Mouse (Mus musculus) ES-Bruce4 (cell line): ENCODE results near the gene Ssbp1. TPM values are rescaled to one million over a fixed set of nuclear protein-coding genes. Genes with fewer than 3 reads are reported as not detected.

ENCODE experiments used
- H3K27ac ChIP-seq: 2 replicates; pipeline ENCODE4 v1.5.1; 2012; ENCODE audit warnings: low read length, inconsistent platforms; ENCODE audit not compliant: insufficient read depth
- H3K27me3 ChIP-seq: 2 replicates; pipeline ENCODE4 v1.6.1; 2012; ENCODE audit warnings: mild to moderate bottlenecking, low read length, inconsistent platforms; ENCODE audit not compliant: control insufficient read depth, poor library complexity, insufficient read depth, severe bottlenecking
- H3K36me3 ChIP-seq: 2 replicates; pipeline ENCODE4 v1.6.1; 2012; ENCODE audit warnings: inconsistent platforms, mild to moderate bottlenecking, low read length, moderate library complexity; ENCODE audit not compliant: control insufficient read depth, poor library complexity, insufficient read depth, severe bottlenecking
- H3K4me1 ChIP-seq: one replicate; pipeline ENCODE4 v1.8.1; 2011; ENCODE audit warnings: low read length; ENCODE audit not compliant: control insufficient read depth, insufficient read depth
- H3K4me3 ChIP-seq: 2 replicates; pipeline ENCODE4 v1.5.1; 2011; ENCODE audit warnings: low read depth, mild to moderate bottlenecking, low read length
- H3K9ac ChIP-seq: 2 replicates; pipeline ENCODE4 v1.6.1; 2012; ENCODE audit warnings: low read depth, mild to moderate bottlenecking, inconsistent platforms; ENCODE audit not compliant: poor library complexity, severe bottlenecking
- H3K9me3 ChIP-seq: replicated peaks from 2 replicates; pipeline ENCODE4 v1.6.1; 2012; ENCODE audit warnings: mild to moderate bottlenecking, low read length, inconsistent platforms; ENCODE audit not compliant: control insufficient read depth, poor library complexity, insufficient read depth, severe bottlenecking
- CTCF ChIP-seq: IDR thresholded peaks from one replicate; pipeline ENCODE4 v1.8.1; 2011; ENCODE audit warnings: low read depth, low read length
- EP300 ChIP-seq: IDR thresholded peaks from 2 replicates; pipeline ENCODE4 v1.6.1; 2011; ENCODE audit warnings: low read depth, low read length; ENCODE audit not compliant: insufficient read depth
- POLR2A ChIP-seq: IDR thresholded peaks from one replicate; pipeline ENCODE4 v1.8.1; 2011; ENCODE audit warnings: low read length; ENCODE audit not compliant: insufficient read depth
- polyA plus RNA-seq: library from polyadenylated mRNA; stranded (reverse); fragments of >200 nt; gene quantifications from 2 replicates; pipeline ENCODE4 v1.2.4, GENCODE M21; 2011; ENCODE audit warnings: low read depth; ENCODE audit not compliant: missing spikeins, insufficient read depth, insufficient read length

Gene Ssbp1
- polyA plus RNA-seq, 1 experiment, result 143 TPM

DNA sequence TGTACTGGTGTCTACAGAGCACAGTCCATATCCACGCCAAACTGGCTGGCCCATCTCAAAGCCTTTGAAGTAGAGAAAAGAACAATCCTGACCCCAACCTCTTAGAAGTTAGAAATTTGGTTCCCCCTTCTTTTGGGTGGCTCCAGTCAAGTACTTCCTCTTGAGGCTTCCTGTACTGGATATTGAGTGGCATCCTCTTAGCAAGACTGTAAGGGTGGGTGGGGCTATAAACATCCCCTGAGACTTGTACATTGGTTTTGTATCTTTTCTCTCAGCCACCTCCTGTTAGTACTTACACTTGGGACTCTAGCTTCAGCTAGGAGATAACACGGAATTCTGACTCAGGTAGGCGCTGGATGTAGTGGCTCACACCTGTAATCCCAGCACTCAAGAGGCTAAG is 40.9 kb upstream of the Ssbp1 start:
- Histone ChIP-seq H3K27ac (no peak overlapping the region), H3K4me3 (no peak overlapping the region), H3K4me1 (no peaks in the 10 kb centered on the region), H3K9me3 (no peaks in the 10 kb centered on the region), H3K9ac (no peak overlapping the region), H3K36me3 (no peaks in the 10 kb centered on the region), H3K27me3 (peaks cover 2% of the 10 kb centered on the region; the same call in 1 of the 2 replicates)
- no peak for TF ChIP-seq POLR2A

DNA sequence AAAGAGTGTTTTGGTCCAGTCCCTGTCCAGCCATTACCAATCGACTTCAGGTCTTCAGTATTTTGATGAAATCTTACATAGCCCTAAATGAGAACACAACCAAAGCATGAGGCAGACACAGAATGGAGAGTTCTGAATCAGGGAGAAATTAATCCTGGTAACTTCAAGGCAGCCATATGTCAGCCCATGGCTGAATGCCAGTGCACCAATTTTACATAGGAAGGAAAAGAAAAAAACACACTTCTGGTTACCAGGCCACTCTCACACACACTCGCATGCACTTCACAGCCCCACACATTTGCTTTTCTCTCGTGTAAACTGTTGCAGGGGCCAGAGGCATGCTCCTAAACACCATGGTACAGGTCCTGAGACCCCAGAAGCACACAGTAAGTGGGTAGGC is 40.3 kb upstream of the Ssbp1 start:
- H3K27me3 ChIP-seq, result peaks cover 4% of the 10 kb centered on the region; the same call in 1 of the 2 replicates
- H3K9me3 ChIP-seq, result no peaks in the 10 kb centered on the region
- H3K4me1 ChIP-seq, result no peaks in the 10 kb centered on the region
- H3K9ac ChIP-seq, result no peak overlapping the region
- no peak overlapping the region for H3K27ac ChIP-seq
- no peaks in the 10 kb centered on the region for H3K36me3 ChIP-seq
- no peak overlapping the region for H3K4me3 ChIP-seq
- TF ChIP-seq CTCF, result no peak
- no peak for TF ChIP-seq EP300
- no peak for TF ChIP-seq POLR2A

DNA sequence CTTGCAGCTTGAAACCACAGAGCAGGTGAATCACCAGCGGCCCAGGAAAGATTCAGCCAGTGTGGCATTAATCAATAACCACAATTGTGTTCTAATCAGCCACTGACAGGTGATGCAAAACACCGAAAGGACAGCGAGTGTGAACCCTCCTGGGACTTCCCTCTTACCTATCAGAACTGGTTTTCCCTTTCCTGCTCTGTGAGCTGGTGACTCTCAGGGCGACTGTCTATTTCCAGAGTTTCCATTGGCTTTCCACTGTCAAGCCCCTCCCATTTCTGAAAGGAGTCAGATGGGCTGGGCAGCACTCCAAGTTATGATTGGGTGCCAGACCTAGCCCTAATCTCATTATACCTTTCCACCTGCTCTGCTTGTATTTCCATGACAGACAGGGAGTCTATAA is 39.8 kb upstream of the Ssbp1 start:
- no peak overlapping the region for H3K9ac ChIP-seq
- no peak overlapping the region for H3K27ac ChIP-seq
- TF ChIP-seq EP300, result no peak
- TF ChIP-seq CTCF, result no peak
- no peak for TF ChIP-seq POLR2A

DNA sequence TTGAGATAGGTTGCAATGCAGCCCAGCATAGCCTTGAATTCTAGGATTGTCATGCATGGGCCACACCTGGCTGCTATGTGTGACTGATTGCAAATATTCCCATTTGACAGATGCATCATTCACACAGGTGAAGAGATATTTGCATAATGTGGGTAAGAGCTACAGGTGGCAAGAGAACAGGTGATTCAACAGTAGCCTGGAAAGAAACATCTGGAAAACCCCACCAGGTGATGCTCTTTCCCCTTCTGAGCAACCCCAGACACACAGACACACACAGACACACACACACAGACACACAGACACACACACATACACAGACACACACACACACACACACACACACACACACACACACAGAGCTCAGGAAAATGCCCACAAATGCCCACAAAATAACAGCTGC is 39.3 kb upstream of the Ssbp1 start:
- Histone ChIP-seq H3K9me3 (no peaks in the 10 kb centered on the region), H3K27me3 (peaks cover 6% of the 10 kb centered on the region; the same call in 1 of the 2 replicates), H3K4me1 (no peaks in the 10 kb centered on the region), H3K27ac (no peak overlapping the region), H3K36me3 (no peaks in the 10 kb centered on the region), H3K9ac (no peak overlapping the region), H3K4me3 (no peak overlapping the region)
- TF ChIP-seq POLR2A, result no peak
- TF ChIP-seq CTCF, result no peak
- no peak for TF ChIP-seq EP300

More for the DNA sequence above, 39.8 kb upstream of the Ssbp1 start:
- Histone ChIP-seq H3K9me3 (no peaks in the 10 kb centered on the region), H3K36me3 (no peaks in the 10 kb centered on the region), H3K4me1 (no peaks in the 10 kb centered on the region), H3K4me3 (no peak overlapping the region), H3K27me3 (peaks cover 4% of the 10 kb centered on the region; the same call in 1 of the 2 replicates)

DNA sequence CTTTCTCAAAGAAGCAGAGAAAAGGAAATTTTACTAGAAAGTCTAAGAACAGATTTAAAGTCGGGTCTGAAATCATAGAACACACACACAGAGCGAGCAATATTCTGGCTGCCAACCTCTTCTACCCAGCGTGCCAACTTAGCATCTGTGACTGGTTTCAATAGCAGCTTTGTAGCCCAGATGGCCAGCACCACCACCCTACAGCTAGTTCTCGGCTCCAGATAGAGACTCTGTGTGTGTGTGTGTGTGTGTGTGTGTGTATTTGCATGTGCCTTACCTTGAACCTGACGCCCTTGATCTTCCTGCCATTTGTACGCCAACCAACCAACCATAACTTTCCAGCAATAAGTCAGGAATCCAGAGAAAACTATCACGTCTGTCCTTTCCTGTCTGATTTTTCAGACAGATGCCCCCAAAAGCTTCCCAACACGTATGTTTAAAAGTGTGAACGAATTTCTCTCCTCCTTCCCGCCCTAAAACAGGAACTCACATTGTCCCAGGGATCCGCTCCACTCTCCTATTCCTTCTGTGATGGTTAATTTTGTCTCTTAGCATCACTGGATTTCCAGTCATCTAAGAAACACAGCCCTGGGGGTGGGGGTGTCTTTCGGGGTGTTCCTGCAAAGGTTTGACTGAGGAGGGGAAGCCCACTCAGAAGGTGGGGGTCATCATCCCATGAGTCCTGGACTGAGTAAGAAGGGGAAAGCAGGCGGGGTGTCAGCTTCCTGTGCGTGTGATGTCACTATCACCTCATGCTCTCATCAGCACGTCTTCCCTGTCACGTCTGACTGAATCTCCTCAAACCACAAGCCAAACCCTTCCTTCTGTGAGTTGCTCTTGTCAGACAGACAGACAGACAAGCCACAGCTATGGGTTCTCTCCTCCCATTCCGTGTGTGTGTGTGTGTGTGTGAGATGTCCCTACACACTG is 38.5 kb upstream of the Ssbp1 start:
- H3K9me3 ChIP-seq, result no peaks in the 10 kb centered on the region
- H3K27me3 ChIP-seq, result peaks cover 7% of the 10 kb centered on the region
- H3K36me3 ChIP-seq, result no peaks in the 10 kb centered on the region
- no peak overlapping the region for H3K4me3 ChIP-seq
- H3K4me1 ChIP-seq, result no peaks in the 10 kb centered on the region
- TF ChIP-seq EP300 (no peak), CTCF (no peak), POLR2A (no peak)
- H3K9ac ChIP-seq, result no peak overlapping the region
- H3K27ac ChIP-seq, result no peak overlapping the region

DNA sequence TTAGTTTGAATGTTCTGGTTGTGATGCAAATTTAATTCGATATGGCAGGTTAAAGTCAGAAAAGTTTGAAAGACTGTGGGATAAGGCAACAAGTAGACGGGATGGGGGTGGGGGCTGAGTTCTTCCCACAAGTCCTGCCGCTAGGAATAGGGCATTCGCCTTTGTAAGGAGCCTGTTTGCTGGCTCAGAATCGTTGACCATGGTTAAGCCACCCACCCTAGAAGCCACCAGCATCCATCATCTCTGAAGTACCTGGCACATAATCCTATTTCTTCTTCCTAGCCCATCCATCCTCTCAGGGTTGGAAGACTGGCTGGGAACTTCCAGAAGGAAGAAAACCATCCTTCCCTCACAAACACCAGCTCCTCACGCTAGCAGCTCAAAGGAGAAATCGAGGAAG is 36.5 kb upstream of the Ssbp1 start:
- no peak overlapping the region for H3K27ac ChIP-seq
- no peaks in the 10 kb centered on the region for H3K36me3 ChIP-seq
- no peaks in the 10 kb centered on the region for H3K4me1 ChIP-seq
- H3K4me3 ChIP-seq, result peak overlapping the region; percentile 82
- H3K27me3 ChIP-seq, result peaks cover 7% of the 10 kb centered on the region
- TF ChIP-seq POLR2A (no peak), EP300 (no peak), CTCF (no peak)
- peak overlapping the region; percentile 81 for H3K9ac ChIP-seq
- H3K9me3 ChIP-seq, result no peaks in the 10 kb centered on the region
